Mouse (Mus musculus) limb, embryonic 12.5 days (tissue): Measurements from ENCODE around the gene Bet1. TPM values are rescaled to one million over a fixed set of nuclear protein-coding genes. Genes with fewer than 3 reads are reported as not detected.

Experiments used
- polyA plus RNA-seq: library from polyadenylated mRNA; unstranded; fragments of >200 nt; fragmentation: Nextera tagmentation; extraction: Ambion mirVana; gene quantifications from 2 replicates; pipeline ENCODE4 v1.2.1, GENCODE M21; 2016

The Bet1 gene
- polyA plus RNA-seq, 1 experiment from 2014 or later: 76.9 TPM

Other genes starting within 250 kb of the Bet1 start
- 0.86 and 0.97 TPM in 2 replicates for gene Tfpi2, start 98.1 kb downstream of the Bet1 start, polyA plus RNA-seq
- gene Gngt1, start 93.2 kb downstream of the Bet1 start, polyA plus RNA-seq: not detected in 2 replicates
- gene Gng11, start 83.1 kb downstream of the Bet1 start, polyA plus RNA-seq: 61.9 and 64.6 TPM in 2 replicates